Mouse (Mus musculus) heart, adult 2 months (tissue): ENCODE measurements around the gene Gm7324. TPM values are rescaled to one million over a fixed set of nuclear protein-coding genes. Genes with fewer than 3 reads are reported as not detected.
"Not testable (repeated sequence)": the region's sequence is repeated elsewhere in the genome, so short reads cannot be mapped to it uniquely, and the experiment has no call there.

Source experiments
- DNase-seq, 2 experiments: peaks; one replicate each; pipeline ENCODE4 v3.0.0; 2021
- H3K27ac ChIP-seq: fragments of 200-600 bp; 2 replicates; pipeline ENCODE4 v1.8.1; 2022
- H3K27me3 ChIP-seq: fragments of 200-500 bp; 2 replicates; pipeline ENCODE4 v1.6.1; 2012; ENCODE audit warnings: mild to moderate bottlenecking, low read length, inconsistent platforms, mixed read lengths; ENCODE audit not compliant: control insufficient read depth, insufficient read depth
- H3K36me3 ChIP-seq: fragments of 200-500 bp; 2 replicates; pipeline ENCODE4 v1.6.1; 2012; ENCODE audit warnings: low read length, inconsistent platforms; ENCODE audit not compliant: control insufficient read depth, insufficient read depth
- H3K4me1 ChIP-seq: fragments of 200-500 bp; 2 replicates; pipeline ENCODE4 v1.6.1; 2011; ENCODE audit warnings: low read length; ENCODE audit not compliant: control insufficient read depth, insufficient read depth
- H3K4me3 ChIP-seq: fragments of 200-600 bp; 2 replicates; pipeline ENCODE4 v1.8.1; 2022
- H3K79me2 ChIP-seq: fragments of 200-500 bp; replicated peaks from 2 replicates; pipeline ENCODE4 v1.6.1; 2012; ENCODE audit warnings: mild to moderate bottlenecking, inconsistent platforms, low read length, moderate library complexity, mixed read lengths; ENCODE audit not compliant: control insufficient read depth, insufficient read depth
- H3K9ac ChIP-seq: fragments of 200-500 bp; 2 replicates; pipeline ENCODE4 v1.6.1; 2012; ENCODE audit warnings: low read depth, mild to moderate bottlenecking, control low read depth, inconsistent platforms, low read length, mixed read lengths
- WGBS: fragments of 180-500 bp; shearing (Covaris S2); methylation state at CpG from one replicate; pipeline ENCODE4 v1.1.7; 2018; 5-methylcytosine and 5-hydroxymethylcytosine counted together
- intact Hi-C: fragments of 180-260 bp; cut with DNase I; formaldehyde crosslinking; loops from one replicate; pipeline ENCODE4 v1.15.1; 2025
- long read RNA-seq: library from polyadenylated mRNA; stranded (forward); transcript quantifications from one replicate; pipeline ENCODE4 v2.0.0, GENCODE M21; 2021
- polyA plus RNA-seq: library from polyadenylated mRNA; depleted of rRNA; stranded (reverse); fragments of >200 nt; gene quantifications from 2 replicates; pipeline ENCODE4 v1.2.3, GENCODE M21; 2012; rRNA removed
- total RNA-seq, 2 experiments: library from RNA; stranded (reverse); gene quantifications; 2 replicates each; pipeline ENCODE4 v1.2.3; 2021

Gm7324 gene
- total RNA-seq (under 1 TPM; 0.39 to 0.61 TPM), polyA plus RNA-seq (not detected in 2 replicates)
- long read RNA-seq = 0 reads

DNA sequence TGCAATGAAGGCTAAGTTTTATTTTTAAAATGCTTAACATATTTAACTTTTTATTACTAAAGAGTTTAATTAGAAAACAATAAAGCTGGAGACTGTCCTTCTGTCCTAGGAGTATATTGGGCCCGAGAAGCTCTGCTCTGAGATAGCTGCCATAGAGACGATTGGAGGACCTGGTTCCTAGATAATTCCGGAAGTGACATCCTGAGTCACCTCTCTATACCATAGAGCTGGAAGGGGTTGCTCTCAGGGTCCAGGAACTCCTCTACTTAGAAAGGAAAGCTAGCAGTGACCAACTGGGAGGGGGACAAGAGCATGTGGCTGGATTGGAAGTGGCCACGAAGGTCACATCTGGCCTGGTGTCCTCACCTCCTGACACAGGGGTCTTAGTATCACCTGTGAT is at the start of gene Gm7324:
Gene Gm7324 (plus strand): TSS at position 208 of the 400 bp plus-strand sequence.
- H3K4me3 ChIP-seq, intact Hi-C loops, H3K27me3 ChIP-seq, H3K27ac ChIP-seq, H3K9ac ChIP-seq, H3K36me3 ChIP-seq, DNase-seq, H3K79me2 ChIP-seq, H3K4me1 ChIP-seq: not testable (repeated sequence)
- 71% methylated on average over 4 of the region's 4 CpGs for WGBS

DNA sequence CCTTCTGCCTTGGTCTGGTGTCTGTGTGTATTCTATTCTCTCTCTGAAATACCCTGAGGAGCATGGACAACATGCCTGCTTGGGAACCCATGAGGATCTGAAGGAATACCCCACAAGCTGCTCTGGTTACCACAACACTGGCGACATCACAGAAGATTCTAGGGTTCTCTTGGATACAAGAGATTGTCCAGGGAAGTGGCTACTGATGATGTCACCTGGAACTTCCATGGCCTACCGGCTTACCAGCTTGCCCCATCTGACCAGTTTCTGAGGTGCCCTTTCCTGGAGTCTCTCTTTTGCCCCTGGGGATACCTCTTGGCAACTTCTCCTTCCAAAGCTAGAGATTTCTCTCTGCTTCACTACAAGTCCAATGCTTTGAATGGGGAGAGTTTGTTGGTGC is 20.5 kb upstream of the Gm7324 start, which contains the start of gene Gm8165:
Gene Gm8165 (minus strand): TSS at position 101 of the 400 bp plus-strand sequence.
- H3K27ac ChIP-seq, H3K4me3 ChIP-seq, intact Hi-C loops, DNase-seq, H3K4me1 ChIP-seq, H3K9ac ChIP-seq, H3K79me2 ChIP-seq, H3K36me3 ChIP-seq, H3K27me3 ChIP-seq: not testable (repeated sequence)
- WGBS = 63% methylated on average over 1 of the region's 2 CpGs

DNA sequence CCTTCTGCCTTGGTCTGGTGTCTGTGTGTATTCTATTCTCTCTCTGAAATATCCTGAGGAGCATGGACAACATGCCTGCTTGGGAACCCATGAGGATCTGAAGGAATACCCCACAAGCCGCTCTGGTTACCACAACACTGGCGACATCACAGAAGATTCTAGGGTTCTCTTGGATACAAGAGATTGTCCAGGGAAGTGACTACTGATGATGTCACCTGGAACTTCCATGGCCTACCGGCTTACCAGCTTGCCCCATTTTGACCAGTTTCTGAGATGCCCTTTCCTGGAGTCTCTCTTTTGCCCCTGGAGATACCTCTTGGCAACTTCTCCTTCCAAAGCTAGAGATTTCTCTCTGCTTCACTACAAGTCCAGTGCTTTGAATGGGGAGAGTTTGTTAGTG is 29.8 kb downstream of the Gm7324 start, which contains the start of gene Gm16506:
Gene Gm16506 (minus strand): TSS at position 101 of the 400 bp plus-strand sequence.
- DNase-seq = not testable (repeated sequence)
- 80% methylated on average over 3 of the region's 3 CpGs for WGBS

DNA sequence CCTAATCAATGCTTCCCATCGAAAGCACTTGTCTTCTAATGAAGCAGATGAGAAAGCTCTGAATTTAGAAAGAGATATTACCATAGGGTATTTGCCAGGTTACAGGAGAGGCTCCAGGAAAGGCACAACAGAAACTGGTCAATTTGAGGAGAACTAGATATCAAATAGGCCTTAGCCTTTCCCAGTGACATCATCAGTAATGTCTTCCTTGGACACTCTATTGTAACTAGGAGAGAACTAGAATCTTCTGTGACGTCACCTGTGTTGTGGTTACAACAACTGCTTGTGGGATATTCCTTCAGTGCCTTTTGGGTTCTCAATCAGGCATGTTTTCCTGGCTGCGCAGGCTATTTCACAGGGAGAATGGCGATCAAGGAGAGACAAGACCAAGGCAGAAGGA is 49.9 kb downstream of the Gm7324 start, which contains the start of gene Gm6526:
Gene Gm6526 (plus strand): TSS at position 301 of the 400 bp plus-strand sequence.
- H3K27ac ChIP-seq, H3K27me3 ChIP-seq, H3K79me2 ChIP-seq, intact Hi-C loops, H3K4me1 ChIP-seq, DNase-seq, H3K9ac ChIP-seq, H3K36me3 ChIP-seq, H3K4me3 ChIP-seq: not testable (repeated sequence)
- 73% methylated on average over 4 of the region's 4 CpGs for WGBS

More for the DNA sequence above, 29.8 kb downstream of the Gm7324 start, which contains the start of gene Gm16506:
- H3K4me3 ChIP-seq, H3K79me2 ChIP-seq, H3K36me3 ChIP-seq, H3K27ac ChIP-seq, intact Hi-C loops, H3K4me1 ChIP-seq, H3K9ac ChIP-seq, H3K27me3 ChIP-seq: not testable (repeated sequence)

Other genes starting within 250 kb of the Gm7324 start
- gene Gm5799, start 154.3 kb upstream of the Gm7324 start, total RNA-seq = not detected
- gene Gm5799, start 154.3 kb upstream of the Gm7324 start, polyA plus RNA-seq = not detected in 2 replicates
- gene Gm17654, start 118.7 kb upstream of the Gm7324 start, total RNA-seq = not detected
- not detected in 2 replicates for gene Gm17654, start 118.7 kb upstream of the Gm7324 start, polyA plus RNA-seq
- not detected for gene Gm10375, start 89.8 kb upstream of the Gm7324 start, total RNA-seq
- not detected in 2 replicates for gene Gm10375, start 89.8 kb upstream of the Gm7324 start, polyA plus RNA-seq
- gene Gm8165, start 20.6 kb upstream of the Gm7324 start, total RNA-seq = not detected
- gene Gm8165, start 20.6 kb upstream of the Gm7324 start, polyA plus RNA-seq = not detected in 2 replicates
- not detected for gene Gm16506, start 29.7 kb downstream of the Gm7324 start, total RNA-seq
- gene Gm16506, start 29.7 kb downstream of the Gm7324 start, polyA plus RNA-seq = not detected in 2 replicates
- gene Gm6526, start 50.0 kb downstream of the Gm7324 start, total RNA-seq = not detected
- gene Gm6526, start 50.0 kb downstream of the Gm7324 start, polyA plus RNA-seq = not detected in 2 replicates
- gene Gm8180, start 86.9 kb downstream of the Gm7324 start, total RNA-seq = not detected
- gene Gm8180, start 86.9 kb downstream of the Gm7324 start, polyA plus RNA-seq = not detected in 2 replicates
- not detected for gene Ear1, start 177.7 kb downstream of the Gm7324 start, total RNA-seq
- gene Ear1, start 177.7 kb downstream of the Gm7324 start, polyA plus RNA-seq = not detected in 2 replicates
- not detected for gene Ear10, start 225.7 kb downstream of the Gm7324 start, total RNA-seq
- not detected in 2 replicates for gene Ear10, start 225.7 kb downstream of the Gm7324 start, polyA plus RNA-seq
- gene Gm8113, start 227.6 kb downstream of the Gm7324 start, total RNA-seq = 1 to 10 TPM; 3.4 to 4.2 TPM
- gene Gm8113, start 227.6 kb downstream of the Gm7324 start, polyA plus RNA-seq = 1.7 and 3.3 TPM in 2 replicates